In the genomic region with DNA sequence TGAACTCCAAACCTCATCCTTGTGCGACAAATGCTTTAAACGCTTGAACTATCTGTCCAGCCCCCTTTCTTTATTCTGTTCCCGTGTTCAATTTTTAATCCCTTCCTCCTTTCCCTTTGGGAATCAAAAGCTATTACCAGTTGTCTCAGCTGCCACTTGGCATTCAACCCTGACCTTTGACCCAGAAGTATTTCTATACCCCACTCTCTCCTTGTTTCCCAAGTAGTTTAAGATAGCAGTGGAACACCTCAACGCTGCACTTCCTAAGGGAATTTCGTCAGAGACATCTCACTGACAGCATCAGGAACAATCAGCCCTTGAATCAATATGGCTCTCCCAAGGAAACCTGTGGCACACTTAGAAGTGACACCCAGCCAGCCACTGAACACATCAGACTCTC, we compare ENCODE assay signal across 18 mouse cellular contexts.
DNase-seq lines count a peak whose midpoint lies in the region; ATAC-seq and TF ChIP-seq lines count a peak whose summit lies in the region.
"Had no signal": no experiment of that assay in that cellular context is flagged by ENCODE, and none has a peak within 500 bp of the region (broad histone marks: within the 10 kb centered on the region; RNA-seq: fewer than 3 reads in every experiment).

No protein-coding gene starts in this region.

- no peak for ATAC-seq in hindbrain, postnatal 0 days
- ATAC-seq in midbrain, postnatal 0 days (ENCODE audit: low FRiP score): no peak
- no peak for ATAC-seq in midbrain, embryonic 16.5 days
- ATAC-seq: intestine, embryonic 15.5 days; Patski had no signal

- no peaks in the 10 kb centered on the region for H3K27me3 ChIP-seq in hindbrain, postnatal 0 days (ENCODE audit: insufficient read depth, low read length)
- peaks cover 5% of the 10 kb centered on the region for H3K27me3 ChIP-seq in hindbrain, embryonic 10.5 days (ENCODE audit: insufficient read depth, poor library complexity, severe bottlenecking)
- H3K27me3 ChIP-seq in midbrain, postnatal 0 days (ENCODE audit: insufficient read depth, low read length): no peaks in the 10 kb centered on the region
- H3K27me3 ChIP-seq in midbrain, embryonic 16.5 days (ENCODE audit: control insufficient read depth, insufficient read depth, low read depth, low read length): no peaks in the 10 kb centered on the region
- H3K27me3 ChIP-seq: CH12.LX; embryonic facial prominence, embryonic 13.5 days; forebrain, embryonic 12.5 days; heart, embryonic 12.5 days; hindbrain, embryonic 12.5 days; intestine, embryonic 15.5 days had no signal

- H3K4me3 ChIP-seq in hindbrain, postnatal 0 days (ENCODE audit: low read length): no peak overlapping the region
- no peak overlapping the region for H3K4me3 ChIP-seq in hindbrain, embryonic 10.5 days
- no peak overlapping the region for H3K4me3 ChIP-seq in midbrain, postnatal 0 days (ENCODE audit: low read depth, low read length)
- no peak overlapping the region for H3K4me3 ChIP-seq in midbrain, embryonic 16.5 days (ENCODE audit: low read depth, low read length)
- H3K4me3 ChIP-seq: embryonic facial prominence, embryonic 13.5 days; forebrain, embryonic 12.5 days; heart, embryonic 12.5 days; hindbrain, embryonic 12.5 days; intestine, embryonic 15.5 days had no signal

- 30% methylated on average over 5 of the region's 5 CpGs for WGBS in hindbrain, postnatal 0 days
- 53% methylated on average over 5 of the region's 5 CpGs for WGBS in hindbrain, embryonic 10.5 days
- WGBS in midbrain, postnatal 0 days: 24% methylated on average over 5 of the region's 5 CpGs
- 24% methylated on average over 5 of the region's 5 CpGs for WGBS in midbrain, embryonic 16.5 days

- DNase-seq in embryo, embryonic 11 days: peak; percentile 34
- DNase-seq in embryo, embryonic 10 days (ENCODE audit: low spot score): no peak
- peak; percentile 19 for DNase-seq in hindbrain, postnatal 0 days (ENCODE audit: low spot score)
- no peak for DNase-seq in hindbrain, embryonic 10.5 days (ENCODE audit: low spot score)
- peak; percentile 5 for DNase-seq in midbrain, postnatal 0 days (ENCODE audit: low spot score)
- DNase-seq: adrenal gland, adult 2 months; adrenal gland, postnatal 25 days; cerebellum, adult 18-20 months; cerebellum, adult 9-11 months; gastrocnemius, postnatal 10 days had no signal

- no peaks in the 10 kb centered on the region for H3K36me3 ChIP-seq in hindbrain, postnatal 0 days (ENCODE audit: insufficient read depth, low read length)
- no peaks in the 10 kb centered on the region for H3K36me3 ChIP-seq in hindbrain, embryonic 10.5 days
- no peaks in the 10 kb centered on the region for H3K36me3 ChIP-seq in midbrain, postnatal 0 days (ENCODE audit: insufficient read depth, low read length)
- H3K36me3 ChIP-seq in midbrain, embryonic 16.5 days (ENCODE audit: control insufficient read depth, insufficient read depth, low read length): no peaks in the 10 kb centered on the region
- H3K36me3 ChIP-seq: embryonic facial prominence, embryonic 13.5 days; forebrain, embryonic 12.5 days; heart, embryonic 12.5 days; hindbrain, embryonic 12.5 days; intestine, embryonic 15.5 days had no signal

- TF ChIP-seq CTCF in hindbrain, postnatal 0 days (IDR thresholded peaks at IDR 0.05; ENCODE audit: low read depth): no peak
- TF ChIP-seq CTCF in midbrain, postnatal 0 days (IDR thresholded peaks at IDR 0.05): no peak

- H3K4me2 ChIP-seq in hindbrain, postnatal 0 days (ENCODE audit: low read depth, low read length): no peak overlapping the region
- no peak overlapping the region for H3K4me2 ChIP-seq in midbrain, postnatal 0 days (ENCODE audit: low read depth, low read length, poor library complexity, severe bottlenecking)
- H3K4me2 ChIP-seq in midbrain, embryonic 16.5 days (ENCODE audit: low read length): no peak overlapping the region
- H3K4me2 ChIP-seq: embryonic facial prominence, embryonic 13.5 days; forebrain, embryonic 12.5 days; heart, embryonic 12.5 days; hindbrain, embryonic 12.5 days; intestine, embryonic 15.5 days had no signal

- no peaks in the 10 kb centered on the region; the same call in 1 of the 2 replicates for H3K4me1 ChIP-seq in hindbrain, postnatal 0 days (ENCODE audit: insufficient read depth, low read length)
- 0 out of 2 replicates have a peak, but pooled peaks cover 4% of the 10 kb centered on the region for H3K4me1 ChIP-seq in hindbrain, embryonic 10.5 days (replicated peaks)
- H3K4me1 ChIP-seq in midbrain, postnatal 0 days (ENCODE audit: insufficient read depth, low read length): no peaks in the 10 kb centered on the region
- no peaks in the 10 kb centered on the region for H3K4me1 ChIP-seq in midbrain, embryonic 16.5 days (ENCODE audit: control insufficient read depth, insufficient read depth, low read length)
- H3K4me1 ChIP-seq: embryonic facial prominence, embryonic 13.5 days; heart, embryonic 12.5 days; hindbrain, embryonic 12.5 days; intestine, embryonic 15.5 days had no signal

- H3K9me3 ChIP-seq in hindbrain, postnatal 0 days (ENCODE audit: low read length): no peaks in the 10 kb centered on the region
- no peaks in the 10 kb centered on the region for H3K9me3 ChIP-seq in hindbrain, embryonic 10.5 days
- H3K9me3 ChIP-seq in midbrain, postnatal 0 days (ENCODE audit: low read length): no peaks in the 10 kb centered on the region
- H3K9me3 ChIP-seq in midbrain, embryonic 16.5 days (replicated peaks; ENCODE audit: control insufficient read depth, low read length, poor library complexity, severe bottlenecking): no peaks in the 10 kb centered on the region
- H3K9me3 ChIP-seq: embryonic facial prominence, embryonic 13.5 days; forebrain, embryonic 12.5 days; heart, embryonic 12.5 days; hindbrain, embryonic 12.5 days; intestine, embryonic 15.5 days had no signal

- H3K27ac ChIP-seq in hindbrain, postnatal 0 days: no peak overlapping the region
- H3K27ac ChIP-seq in hindbrain, embryonic 10.5 days: no peak overlapping the region
- H3K27ac ChIP-seq in midbrain, postnatal 0 days (ENCODE audit: low read depth, low read length): no peak overlapping the region
- H3K27ac ChIP-seq in midbrain, embryonic 16.5 days (ENCODE audit: low read length): no peak overlapping the region
- H3K27ac ChIP-seq: embryonic facial prominence, embryonic 13.5 days; forebrain, embryonic 12.5 days; hindbrain, embryonic 12.5 days; intestine, embryonic 15.5 days had no signal

- H3K9ac ChIP-seq in hindbrain, postnatal 0 days (replicated peaks; ENCODE audit: low read length): no peak overlapping the region
- H3K9ac ChIP-seq in midbrain, postnatal 0 days (replicated peaks; ENCODE audit: low read length, poor library complexity, severe bottlenecking): no peak overlapping the region
- no peak overlapping the region for H3K9ac ChIP-seq in midbrain, embryonic 16.5 days (ENCODE audit: low read depth, low read length)
- H3K9ac ChIP-seq: embryonic facial prominence, embryonic 13.5 days; forebrain, embryonic 12.5 days; heart, embryonic 12.5 days; hindbrain, embryonic 12.5 days; intestine, embryonic 15.5 days had no signal

Comparison
In these comparisons a context has a peak if more than half of its experiments do, and no peak if none do; other contexts are left out.
1. DNase-seq: peak in embryo, embryonic 11 days (single experiment), hindbrain, postnatal 0 days (single experiment) and midbrain, postnatal 0 days (single experiment); none in embryo, embryonic 10 days (single experiment) and hindbrain, embryonic 10.5 days (single experiment).